Mouse (Mus musculus) brain, embryonic 14.5 days (tissue): ENCODE data around the gene Hoxd9. TPM values are rescaled to one million over a fixed set of nuclear protein-coding genes. Genes with fewer than 3 reads are reported as not detected.

Experiments
- DNase-seq: peaks from one replicate; pipeline ENCODE4 v3.0.0-alpha.2; 2011; ENCODE audit warnings: low read depth
- CTCF ChIP-seq: fragments of 200-500 bp; IDR thresholded peaks from 2 replicates; pipeline ENCODE4 v1.5.1; 2012; ENCODE audit warnings: inconsistent platforms, mild to moderate bottlenecking, moderate library complexity, borderline replicate concordance; ENCODE audit not compliant: insufficient read depth, insufficient read length; ENCODE audit errors: extremely low read depth
- POLR2A ChIP-seq: fragments of 200-500 bp; IDR thresholded peaks from 2 replicates; pipeline ENCODE4 v1.6.1; 2012; ENCODE audit warnings: mild to moderate bottlenecking, inconsistent platforms, borderline replicate concordance; ENCODE audit not compliant: poor library complexity, insufficient read depth, insufficient read length, severe bottlenecking; ENCODE audit errors: extremely low read depth
- polyA plus RNA-seq: library from polyadenylated mRNA; depleted of rRNA; stranded (reverse); fragments of >200 nt; gene quantifications from 2 replicates; pipeline ENCODE4 v1.2.3, GENCODE M21; 2012

The Hoxd9 gene
- polyA plus RNA-seq, 1 experiment = 0.36 TPM

DNA sequence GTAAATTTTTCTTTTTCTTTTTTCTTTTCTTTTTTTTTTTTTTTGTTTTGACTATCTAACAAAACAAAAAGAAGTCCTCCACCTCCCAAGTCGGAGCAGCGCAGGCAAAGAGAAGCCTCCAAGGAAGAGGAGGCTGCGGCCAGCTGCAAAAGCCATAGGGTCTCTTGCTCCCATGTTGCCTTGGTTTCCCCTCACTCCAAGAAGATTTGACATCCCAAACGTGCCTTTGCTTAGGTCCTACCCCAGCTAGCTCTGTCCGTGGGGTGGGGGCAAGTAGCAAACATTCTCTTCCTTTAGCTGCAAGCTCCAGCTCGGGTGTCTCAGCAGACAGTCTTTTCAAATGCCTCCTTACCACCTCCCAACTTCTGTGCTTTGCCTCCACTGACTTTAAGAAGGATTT is 36.2 kb downstream of the Hoxd9 start:
- DNase-seq = peak; percentile 45
- TF ChIP-seq POLR2A = no peak

DNA sequence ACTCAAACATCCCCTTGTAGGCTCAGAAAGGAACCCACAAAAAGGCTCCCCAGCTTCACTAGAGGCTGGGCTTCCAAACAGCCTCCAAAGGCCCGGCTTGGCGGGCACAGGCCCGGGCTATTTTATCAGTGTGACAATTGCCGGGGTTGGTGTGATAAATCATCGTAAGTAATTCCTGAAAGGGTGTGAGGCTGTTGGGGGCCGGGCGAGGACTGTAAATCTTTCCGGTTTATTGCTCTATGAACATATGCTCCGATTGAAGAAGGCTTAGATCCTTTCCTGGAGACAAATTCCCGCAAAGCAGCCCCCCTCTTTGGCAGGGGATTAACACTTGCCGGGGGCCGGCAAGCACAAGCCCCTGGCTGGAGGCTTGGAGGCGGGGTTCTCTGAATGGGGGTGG is 36.9 kb downstream of the Hoxd9 start:
- TF ChIP-seq POLR2A (no peak), CTCF (no peak)

DNA sequence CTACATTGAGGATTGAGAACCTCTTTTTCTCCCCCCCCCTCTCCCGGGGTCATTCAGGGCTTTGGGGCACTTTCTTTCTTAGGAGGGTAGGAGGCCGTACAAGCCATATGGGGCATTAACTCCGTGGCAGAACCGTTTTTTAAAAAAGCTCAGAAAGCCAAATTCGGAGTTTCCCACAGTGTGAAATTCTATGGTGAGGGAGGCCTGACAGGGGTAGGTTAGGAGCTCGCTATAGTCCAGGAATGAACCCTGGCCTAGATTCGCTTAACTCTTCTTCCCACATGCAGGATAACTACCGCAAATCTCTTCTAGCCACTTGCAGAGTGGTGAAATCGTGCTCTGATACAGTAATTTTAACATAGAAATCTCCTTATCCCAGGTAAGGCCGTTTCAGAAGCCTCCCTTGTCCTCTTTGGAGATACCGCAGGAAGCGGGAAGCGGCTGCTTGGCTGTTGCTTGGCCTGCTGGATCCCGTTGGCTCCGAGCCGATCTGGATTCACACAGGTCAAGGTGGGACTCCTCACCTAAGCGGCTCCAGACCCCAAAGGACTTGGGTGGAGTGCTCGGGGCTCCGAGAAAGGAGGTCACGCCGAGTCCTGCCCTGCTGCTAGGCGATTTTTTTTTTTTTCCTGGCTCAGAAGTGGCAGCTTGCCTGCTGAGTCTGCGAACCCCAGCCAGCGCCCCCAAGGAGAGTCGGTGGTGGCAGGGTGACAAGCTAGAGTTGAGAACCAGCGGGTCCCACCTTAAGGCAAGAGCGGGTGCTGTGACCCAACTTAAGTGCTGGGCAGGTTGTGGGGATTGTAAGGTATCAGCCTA is 37.7 kb downstream of the Hoxd9 start:
- TF ChIP-seq POLR2A = no peak
- no peak for TF ChIP-seq CTCF
- peak; percentile 22 for DNase-seq

More for the DNA sequence above, 36.9 kb downstream of the Hoxd9 start:
- peak; percentile 31 for DNase-seq

DNA sequence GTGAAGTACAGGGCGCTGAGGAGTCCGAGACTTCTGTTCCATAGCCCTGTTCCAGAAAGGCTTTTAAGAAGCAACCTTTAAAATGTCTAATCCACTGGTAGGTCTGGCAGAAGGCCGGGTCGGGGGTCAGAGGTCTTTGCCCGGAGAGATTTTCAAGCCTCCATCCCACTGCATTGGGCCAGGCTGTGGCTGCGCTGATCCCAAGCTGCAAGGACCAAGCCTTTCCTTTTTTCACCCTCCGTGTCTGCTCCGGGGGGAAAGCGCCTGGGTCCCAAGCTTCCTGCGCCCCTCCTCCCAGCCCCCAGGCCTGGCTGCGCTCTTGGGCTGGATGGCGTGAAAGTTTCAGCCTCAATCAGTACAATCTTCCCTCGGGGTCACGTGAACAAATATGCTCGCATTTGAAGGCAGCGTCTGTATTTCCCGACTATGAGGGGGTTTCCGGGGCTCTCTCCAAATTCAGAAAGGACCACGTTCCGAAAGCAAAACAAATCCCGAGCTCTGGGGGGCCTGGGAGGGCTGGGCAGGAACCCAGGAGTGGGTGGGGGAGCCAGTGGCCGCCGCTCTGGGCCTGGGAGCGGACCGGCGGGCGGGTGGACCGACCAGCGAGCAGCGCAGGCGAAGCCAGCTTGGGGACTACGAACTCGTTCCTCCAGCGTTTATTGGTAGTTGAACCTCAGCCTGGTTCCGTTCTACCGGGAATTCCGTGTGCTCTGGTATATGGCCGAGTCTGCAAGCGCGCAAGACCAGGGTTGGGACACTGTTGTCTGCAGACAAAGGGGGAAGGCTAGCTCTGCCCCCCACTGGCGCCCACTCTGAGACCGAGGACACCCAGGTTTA is 38.5 kb downstream of the Hoxd9 start:
- peak; percentile 32 for DNase-seq
- TF ChIP-seq POLR2A (no peak), CTCF (no peak)

DNA sequence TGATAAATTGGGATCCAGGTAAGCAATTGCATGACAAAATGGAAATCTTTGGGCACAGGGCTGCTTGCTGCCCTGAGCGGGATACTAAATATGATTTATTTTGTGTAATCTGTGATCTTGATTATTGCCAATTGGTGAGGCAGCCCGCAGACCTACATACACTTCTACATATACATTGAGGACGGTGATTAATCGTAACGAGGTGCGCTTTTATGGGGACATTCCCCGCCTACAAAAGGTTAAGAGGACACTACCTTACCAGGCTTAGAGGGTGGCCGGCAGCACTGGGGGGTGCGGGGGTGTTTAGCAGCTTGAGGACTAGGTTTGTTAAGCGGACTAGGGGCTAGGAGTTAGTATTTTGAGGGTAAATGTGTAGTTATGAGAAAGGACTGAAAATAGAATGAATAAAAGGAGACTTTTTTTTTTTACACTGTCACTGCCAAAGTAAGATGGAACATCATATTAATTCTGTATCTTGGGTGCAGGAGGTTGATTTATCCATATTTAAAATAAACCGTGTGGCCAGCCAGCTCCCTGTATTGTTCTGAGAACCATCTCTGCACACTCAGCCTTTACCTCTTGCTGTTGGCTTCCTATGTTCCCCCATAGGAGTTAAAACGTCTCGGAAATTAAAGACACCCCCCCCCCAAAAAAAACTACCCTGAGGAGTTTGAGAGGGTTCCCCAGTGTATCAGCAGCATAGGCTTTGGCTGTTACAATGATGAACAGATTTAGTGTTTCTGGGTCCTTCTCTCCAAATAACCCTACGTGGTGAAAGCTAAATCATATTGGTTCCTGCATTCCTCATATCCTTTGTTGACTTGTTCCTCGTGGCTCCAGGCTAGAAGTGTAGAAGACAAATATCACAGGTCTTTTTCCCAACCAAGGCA is 39.4 kb downstream of the Hoxd9 start:
- TF ChIP-seq POLR2A = no peak
- TF ChIP-seq CTCF = no peak
- DNase-seq = peak; percentile 24

DNA sequence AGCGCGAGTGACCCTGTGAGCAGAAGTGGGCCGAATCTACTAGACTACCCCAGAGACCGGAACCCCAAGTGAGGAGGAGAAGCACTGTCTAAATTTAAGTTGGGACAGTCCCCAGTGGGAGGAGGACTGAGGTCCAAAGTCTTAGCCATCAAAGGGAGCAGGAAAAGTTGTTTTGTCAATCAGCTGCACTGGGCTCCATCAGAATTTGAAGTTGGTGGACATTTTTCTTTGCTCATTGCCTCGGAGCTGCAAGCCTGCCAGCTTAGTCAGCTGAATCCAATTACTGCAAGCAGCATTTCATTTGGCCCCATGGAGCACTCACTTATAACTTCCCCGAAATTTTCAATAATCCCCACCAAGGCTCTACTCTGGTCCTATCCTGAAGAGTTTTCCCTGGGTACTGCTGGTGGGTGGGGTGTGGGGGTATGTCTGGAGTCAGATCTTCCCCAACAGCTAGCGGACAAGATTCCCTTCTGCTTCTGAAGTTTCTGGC is 40.1 kb downstream of the Hoxd9 start:
- no peak for TF ChIP-seq CTCF
- TF ChIP-seq POLR2A = no peak
- peak; percentile 28 for DNase-seq

DNA sequence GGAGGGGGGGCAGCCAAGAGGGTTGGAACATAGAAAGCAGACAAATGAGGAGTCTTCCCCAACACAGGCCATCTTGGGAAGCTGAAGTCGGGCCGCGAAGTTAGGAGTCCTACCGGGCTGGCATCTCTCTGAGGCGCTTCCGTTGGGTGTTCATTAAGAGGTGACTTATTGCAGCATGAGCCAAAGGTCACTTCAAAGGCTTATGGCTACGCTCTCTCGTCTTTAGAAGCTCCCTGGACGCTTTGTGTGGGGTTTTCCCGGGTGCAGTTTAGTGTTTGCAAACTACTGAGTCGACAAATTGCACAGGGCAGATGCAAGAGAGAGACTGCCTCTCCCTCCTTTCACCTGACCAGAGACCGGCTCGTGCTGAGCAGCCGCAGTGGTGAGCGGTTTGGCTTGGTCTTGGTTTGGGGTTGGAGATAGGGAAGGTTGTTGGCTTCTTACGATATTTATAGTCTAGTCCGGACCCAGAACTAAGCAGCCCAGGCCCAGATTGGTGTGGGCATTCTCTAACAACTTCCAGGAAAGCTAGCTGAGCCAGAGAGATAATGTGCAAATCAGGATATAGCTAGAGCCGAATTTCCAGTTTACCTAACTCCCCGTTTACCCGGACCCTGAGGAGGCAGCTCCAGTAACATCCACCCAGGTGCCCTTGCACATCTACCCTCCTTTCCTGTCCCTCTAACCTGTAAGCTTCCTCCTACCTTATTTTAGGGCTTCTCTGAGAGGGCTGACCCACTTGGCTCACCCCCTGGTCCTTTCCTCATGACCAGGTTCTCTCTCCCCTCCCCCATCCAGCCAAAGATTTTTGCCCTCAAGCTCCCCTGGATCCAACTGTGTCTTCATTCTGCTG is 41.3 kb downstream of the Hoxd9 start:
- DNase-seq = peak; percentile 4
- TF ChIP-seq CTCF (no peak), POLR2A (no peak)

DNA sequence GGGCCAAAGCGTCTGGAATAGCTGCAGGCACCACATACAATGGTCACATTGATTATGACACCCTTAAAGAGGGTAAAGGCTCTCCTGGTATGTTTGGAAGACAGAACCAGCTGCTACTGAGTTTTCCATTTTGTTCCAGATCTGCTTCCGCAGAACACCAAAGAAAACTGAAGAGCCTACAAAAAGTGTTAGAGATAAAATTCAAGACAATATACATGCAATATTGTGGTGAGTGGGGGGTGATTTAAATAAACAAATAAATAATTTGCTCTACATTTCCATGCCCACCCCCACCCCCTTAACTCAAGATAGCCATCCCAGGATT is 41.9 kb downstream of the Hoxd9 start:
- TF ChIP-seq POLR2A = no peak
- no peak for TF ChIP-seq CTCF
- no peak for DNase-seq

DNA sequence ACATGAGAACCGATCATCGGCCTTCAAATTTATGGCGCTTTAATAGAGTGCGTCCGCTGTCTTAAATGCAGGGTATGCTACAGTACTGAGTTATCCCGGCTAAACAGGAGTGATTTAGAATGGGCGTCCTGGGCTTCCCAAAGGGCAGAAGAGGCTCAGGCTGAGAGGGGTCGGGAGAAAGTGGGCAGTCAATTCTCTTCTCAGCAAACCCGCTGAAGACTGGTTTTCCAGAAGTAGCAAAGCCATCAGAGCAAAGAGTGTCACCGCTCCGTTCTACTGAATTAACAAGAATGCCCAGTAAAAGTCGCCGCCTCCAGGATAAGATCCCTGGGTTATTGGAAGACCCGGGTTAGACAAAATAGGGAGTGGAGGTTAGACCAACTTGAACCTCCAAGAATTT is 42.3 kb downstream of the Hoxd9 start:
- peak; percentile 17 for DNase-seq

DNA sequence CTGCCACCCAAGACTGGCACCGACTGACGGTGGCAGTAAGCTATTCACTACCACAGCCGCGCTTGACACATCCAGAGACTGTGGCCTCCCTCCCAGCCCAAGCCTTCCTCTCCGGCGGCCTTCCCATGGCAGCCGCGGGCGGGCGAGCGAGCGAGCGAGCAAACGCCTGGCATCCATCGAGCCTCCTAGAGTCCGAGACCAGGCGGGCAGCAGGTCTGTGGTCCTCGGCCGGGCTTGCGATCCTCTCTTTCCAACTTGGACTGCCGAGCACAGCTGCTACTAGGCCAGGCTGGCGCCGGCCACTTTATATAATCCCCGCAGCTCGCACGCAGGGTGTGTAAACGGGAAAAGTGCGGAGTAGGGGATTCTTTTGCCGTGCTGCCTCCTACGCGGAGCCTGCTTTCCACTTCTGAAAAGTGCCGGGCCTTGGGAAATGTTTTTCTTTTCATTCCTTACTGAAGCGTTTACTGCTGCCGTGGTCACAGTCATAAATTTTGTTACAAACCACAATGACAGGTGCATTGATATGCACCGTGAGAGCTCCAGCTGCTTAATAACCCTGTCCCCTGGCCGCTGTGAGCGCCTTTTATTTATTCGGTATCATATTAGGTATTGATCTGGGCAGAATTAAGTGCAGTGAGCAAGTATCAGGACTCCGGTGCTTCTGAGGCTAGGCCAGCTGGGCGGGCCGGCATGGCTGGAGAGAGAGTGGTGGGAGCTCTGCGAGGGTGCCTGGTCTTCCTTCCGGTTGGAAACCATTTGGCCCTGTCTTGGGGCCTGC is 43.0 kb downstream of the Hoxd9 start:
- TF ChIP-seq CTCF (no peak), POLR2A (no peak)
- peak; percentile 49 for DNase-seq

More for the DNA sequence above, 42.3 kb downstream of the Hoxd9 start:
- TF ChIP-seq POLR2A (no peak), CTCF (no peak)
